Mouse (Mus musculus): ENCODE data around the gene Wnt9b. TPM values are rescaled to one million over a fixed set of nuclear protein-coding genes. Genes with fewer than 3 reads are reported as not detected.

Wnt9b gene
- total and polyA plus RNA-seq, 3 experiments = 0.41 to 0.75 (median 0.70) TPM

- peaks cover 16% of the 10 kb centered on the region for H3K4me1 ChIP-seq (ENCODE audit: control insufficient read depth, insufficient read depth, low read length)
- WGBS = 34% methylated on average over 1 of the region's 1 CpGs
- no peak for DNase-seq
Observed at GRCm38 (mm10) chr11:103693241-103693640, 56.4 kb downstream of the Wnt9b start.

GRCm38 (mm10) chr11:103691036-103691435 is 58.6 kb downstream of the Wnt9b start:
- intact Hi-C loops (cut with DNase I) = no loop called here
- TF ChIP-seq POLR2A (IDR thresholded peaks at IDR 0.05; ENCODE audit: insufficient read depth, low read depth, low read length) (no peak), EP300 (IDR thresholded peaks at IDR 0.05; ENCODE audit: insufficient read depth, low read depth, low read length) (no peak), CTCF (IDR thresholded peaks at IDR 0.05) (no peak)
- Histone ChIP-seq H3K79me2 (replicated peaks; ENCODE audit: control insufficient read depth, insufficient read depth, low read length) (peaks cover 7% of the 10 kb centered on the region; the same call in 1 of the 2 replicates), H3K36me3 (ENCODE audit: control insufficient read depth, insufficient read depth, low read length) (peaks cover 35% of the 10 kb centered on the region), H3K9ac (ENCODE audit: low read depth, low read length) (no peak overlapping the region), H3K4me3 (no peak overlapping the region), H3K4me1 (ENCODE audit: control insufficient read depth, insufficient read depth, low read length) (peaks cover 16% of the 10 kb centered on the region), H3K27me3 (ENCODE audit: control insufficient read depth, insufficient read depth, low read length) (no peaks in the 10 kb centered on the region), H3K27ac (no peak overlapping the region)
- WGBS = 83% methylated on average over 1 of the region's 1 CpGs
- DNase-seq = no peak

More at GRCm38 (mm10) chr11:103693241-103693640, 56.4 kb downstream of the Wnt9b start:
- intact Hi-C loops (cut with DNase I) = no loop called here
- H3K36me3 ChIP-seq (ENCODE audit: control insufficient read depth, insufficient read depth, low read length) = peaks cover 35% of the 10 kb centered on the region
- H3K79me2 ChIP-seq (replicated peaks; ENCODE audit: control insufficient read depth, insufficient read depth, low read length) = peaks cover 7% of the 10 kb centered on the region; the same call in 1 of the 2 replicates
- TF ChIP-seq EP300 (IDR thresholded peaks at IDR 0.05; ENCODE audit: insufficient read depth, low read depth, low read length) = no peak
- TF ChIP-seq CTCF (IDR thresholded peaks at IDR 0.05) = no peak
- no peak for TF ChIP-seq POLR2A (IDR thresholded peaks at IDR 0.05; ENCODE audit: insufficient read depth, low read depth, low read length)
- no peak overlapping the region for H3K9ac ChIP-seq (ENCODE audit: low read depth, low read length)
- no peak overlapping the region for H3K27ac ChIP-seq
- no peaks in the 10 kb centered on the region for H3K27me3 ChIP-seq (ENCODE audit: control insufficient read depth, insufficient read depth, low read length)
- no peak overlapping the region for H3K4me3 ChIP-seq

- peaks cover 15% of the 10 kb centered on the region for H3K4me1 ChIP-seq (ENCODE audit: control insufficient read depth, insufficient read depth, low read length)
- no peak overlapping the region for H3K4me3 ChIP-seq
- no peak overlapping the region; the same call in 1 of the 2 replicates for H3K27ac ChIP-seq
- no peaks in the 10 kb centered on the region for H3K27me3 ChIP-seq (ENCODE audit: control insufficient read depth, insufficient read depth, low read length)
- intact Hi-C loops (cut with DNase I) = no loop called here
- DNase-seq = no peak
- 0 out of 2 replicates have a peak, but pooled peaks cover 5% of the 10 kb centered on the region for H3K79me2 ChIP-seq (replicated peaks; ENCODE audit: control insufficient read depth, insufficient read depth, low read length)
- TF ChIP-seq CTCF (IDR thresholded peaks at IDR 0.05) (no peak), POLR2A (IDR thresholded peaks at IDR 0.05; ENCODE audit: insufficient read depth, low read depth, low read length) (no peak), EP300 (IDR thresholded peaks at IDR 0.05; ENCODE audit: insufficient read depth, low read depth, low read length) (no peak)
- H3K36me3 ChIP-seq (ENCODE audit: control insufficient read depth, insufficient read depth, low read length) = peaks cover 32% of the 10 kb centered on the region
- no peak overlapping the region for H3K9ac ChIP-seq (ENCODE audit: low read depth, low read length)
- 21% methylated on average over 3 of the region's 3 CpGs for WGBS
Observed at GRCm38 (mm10) chr11:103688980-103689378, 60.6 kb downstream of the Wnt9b start.

DNA sequence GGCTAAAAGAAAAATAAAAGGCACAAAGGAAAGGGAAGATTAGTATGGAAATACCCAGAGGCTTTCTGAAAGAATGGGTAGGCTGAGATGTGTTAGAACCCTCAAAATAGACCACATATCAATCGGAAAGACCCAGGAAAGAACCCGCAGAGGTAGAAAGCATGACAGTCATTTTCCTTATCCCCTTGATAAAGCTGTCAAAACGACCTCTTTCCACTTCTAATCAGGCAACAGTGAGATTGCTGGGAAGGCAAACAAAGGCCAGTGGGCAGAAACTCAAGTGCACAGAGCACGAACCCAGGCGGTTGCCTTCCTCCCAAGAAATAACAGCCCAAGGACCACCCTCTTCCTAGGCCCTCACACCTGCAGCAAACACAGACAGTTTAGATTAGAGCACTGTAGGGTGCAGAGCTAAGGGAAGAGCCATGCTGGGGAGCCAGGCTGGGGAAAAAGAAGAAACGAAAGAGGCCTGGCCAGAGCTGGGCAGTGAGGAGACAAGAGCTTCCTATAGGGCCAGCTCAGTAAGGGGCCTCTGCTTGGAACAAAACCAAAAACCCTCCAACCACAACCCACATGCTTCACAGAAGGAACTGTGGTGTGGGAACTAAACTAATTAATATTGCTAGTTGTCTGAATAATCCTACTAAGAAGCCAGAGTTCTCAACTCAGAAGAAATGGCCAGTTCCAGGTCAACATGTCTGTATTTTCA is 61.2 kb downstream of the Wnt9b start:
- DNase-seq = no peak
- no peaks in the 10 kb centered on the region for H3K27me3 ChIP-seq (ENCODE audit: control insufficient read depth, insufficient read depth, low read length)
- TF ChIP-seq CTCF (IDR thresholded peaks at IDR 0.05) (no peak), POLR2A (IDR thresholded peaks at IDR 0.05; ENCODE audit: insufficient read depth, low read depth, low read length) (no peak), EP300 (IDR thresholded peaks at IDR 0.05; ENCODE audit: insufficient read depth, low read depth, low read length) (no peak)
- H3K36me3 ChIP-seq (ENCODE audit: control insufficient read depth, insufficient read depth, low read length) = peaks cover 30% of the 10 kb centered on the region
- 0 out of 2 replicates have a peak, but pooled peaks cover 5% of the 10 kb centered on the region for H3K79me2 ChIP-seq (replicated peaks; ENCODE audit: control insufficient read depth, insufficient read depth, low read length)
- peaks cover 15% of the 10 kb centered on the region for H3K4me1 ChIP-seq (ENCODE audit: control insufficient read depth, insufficient read depth, low read length)
- no peak overlapping the region for H3K9ac ChIP-seq (ENCODE audit: low read depth, low read length)
- intact Hi-C loops (cut with DNase I) = no loop called here
- WGBS = 33% methylated on average over 6 of the region's 6 CpGs
- H3K4me3 ChIP-seq = no peak overlapping the region
- no peak overlapping the region; the same call in 1 of the 2 replicates for H3K27ac ChIP-seq

- intact Hi-C loops (cut with DNase I) = no loop called here
- no peak overlapping the region for H3K27ac ChIP-seq
- DNase-seq = no peak
- H3K27me3 ChIP-seq (ENCODE audit: control insufficient read depth, insufficient read depth, low read length) = no peaks in the 10 kb centered on the region
- H3K4me3 ChIP-seq = no peak overlapping the region
- 60% methylated on average over 6 of the region's 6 CpGs for WGBS
- peaks cover 15% of the 10 kb centered on the region for H3K4me1 ChIP-seq (ENCODE audit: control insufficient read depth, insufficient read depth, low read length)
- no peak for TF ChIP-seq POLR2A (IDR thresholded peaks at IDR 0.05; ENCODE audit: insufficient read depth, low read depth, low read length)
- 0 out of 2 replicates have a peak, but pooled peaks cover 5% of the 10 kb centered on the region for H3K79me2 ChIP-seq (replicated peaks; ENCODE audit: control insufficient read depth, insufficient read depth, low read length)
- H3K36me3 ChIP-seq (ENCODE audit: control insufficient read depth, insufficient read depth, low read length) = peaks cover 25% of the 10 kb centered on the region
- H3K9ac ChIP-seq (ENCODE audit: low read depth, low read length) = no peak overlapping the region
Observed at GRCm38 (mm10) chr11:103686706-103687105, 62.9 kb downstream of the Wnt9b start.

- DNase-seq = no peak
- intact Hi-C loops (cut with DNase I) = no loop called here
- 62% methylated on average over 7 of the region's 7 CpGs for WGBS
- H3K4me3 ChIP-seq = no peak overlapping the region
- peaks cover 8% of the 10 kb centered on the region for H3K4me1 ChIP-seq (ENCODE audit: control insufficient read depth, insufficient read depth, low read length)
- H3K9ac ChIP-seq (ENCODE audit: low read depth, low read length) = no peak overlapping the region
- no peak for TF ChIP-seq EP300 (IDR thresholded peaks at IDR 0.05; ENCODE audit: insufficient read depth, low read depth, low read length)
- TF ChIP-seq POLR2A (IDR thresholded peaks at IDR 0.05; ENCODE audit: insufficient read depth, low read depth, low read length) = no peak
- no peak for TF ChIP-seq CTCF (IDR thresholded peaks at IDR 0.05)
- peaks cover 18% of the 10 kb centered on the region for H3K36me3 ChIP-seq (ENCODE audit: control insufficient read depth, insufficient read depth, low read length)
- 0 out of 2 replicates have a peak, but pooled peaks cover 3% of the 10 kb centered on the region for H3K79me2 ChIP-seq (replicated peaks; ENCODE audit: control insufficient read depth, insufficient read depth, low read length)
- H3K27me3 ChIP-seq (ENCODE audit: control insufficient read depth, insufficient read depth, low read length) = no peaks in the 10 kb centered on the region
- H3K27ac ChIP-seq = no peak overlapping the region
Observed at GRCm38 (mm10) chr11:103685261-103685736, 64.3 kb downstream of the Wnt9b start.
